Mouse (Mus musculus) adrenal gland, postnatal 10 days (tissue): Measurements from ENCODE around the gene Sucla2. TPM values are rescaled to one million over a fixed set of nuclear protein-coding genes. Genes with fewer than 3 reads are reported as not detected.
"Not testable (repeated sequence)": the region's sequence is repeated elsewhere in the genome, so short reads cannot be mapped to it uniquely, and the experiment has no call there.

Source experiments
- DNase-seq: peaks from one replicate; pipeline ENCODE4 v3.0.0; 2021; ENCODE audit warnings: mixed read lengths
- total RNA-seq, 2 experiments: library from RNA; stranded (reverse); gene quantifications; 2 replicates each; pipeline ENCODE4 v1.2.3; 2021

Gene Sucla2
- total RNA-seq, 2 experiments from 2014 or later, result 1,072 to 1,158 TPM

DNA sequence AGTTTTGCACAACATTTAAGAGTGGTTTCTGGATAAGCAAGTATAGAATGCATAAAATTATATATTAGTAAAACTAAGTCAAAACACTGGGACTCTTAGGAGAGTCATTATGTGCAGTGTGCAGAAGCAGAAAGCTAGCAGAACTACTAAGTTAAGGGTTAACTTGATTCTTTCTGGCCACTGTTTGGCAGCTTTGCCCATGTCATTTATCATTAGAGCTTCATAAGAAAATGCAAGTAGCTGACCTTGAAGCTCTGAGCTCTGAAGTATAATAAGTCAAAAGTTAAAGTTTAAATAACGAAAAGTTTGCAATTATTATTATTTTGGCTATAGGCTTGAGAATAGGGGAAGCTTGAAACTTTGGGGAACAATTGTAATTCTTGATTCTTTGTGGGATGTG lies 89.8 kb downstream of the Sucla2 start:
- DNase-seq, result not testable (repeated sequence)

DNA sequence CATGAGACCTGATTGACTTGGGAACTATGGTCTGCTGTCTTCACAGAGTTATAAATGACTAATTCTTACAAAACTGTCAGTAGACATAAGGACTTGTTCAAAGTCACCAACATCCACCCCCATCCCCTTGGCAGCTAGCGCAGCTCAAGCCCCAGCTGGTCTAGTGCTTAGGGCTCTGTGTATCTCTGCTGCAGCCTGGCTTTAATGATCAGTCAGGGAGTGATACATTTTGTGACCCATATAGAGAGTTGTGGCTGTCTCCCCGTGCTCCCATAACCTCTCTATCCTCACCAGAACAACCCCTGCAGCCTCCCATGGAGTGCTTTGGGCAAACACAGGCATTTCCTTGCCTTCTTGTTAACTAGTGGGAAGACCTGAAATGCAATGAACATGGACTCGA lies 95.8 kb downstream of the Sucla2 start:
- no peak for DNase-seq

DNA sequence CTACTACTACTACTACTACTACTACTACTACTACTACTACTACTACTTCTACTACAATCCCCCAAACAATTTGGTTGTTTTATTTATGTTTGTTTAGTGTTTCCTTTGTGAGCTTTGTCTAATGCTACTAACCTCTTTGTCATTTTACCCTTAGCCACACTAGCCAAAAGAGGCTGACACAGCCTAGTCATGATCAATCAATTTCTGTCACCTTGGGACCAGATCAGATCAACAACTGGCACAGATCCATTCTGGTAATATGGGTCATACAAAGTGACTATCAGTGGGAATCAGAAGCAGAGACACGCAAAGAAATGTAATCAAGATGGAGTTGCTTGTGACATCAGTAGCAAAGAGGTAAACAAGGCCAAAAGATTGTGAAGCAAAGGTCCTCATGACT lies 97.9 kb downstream of the Sucla2 start:
- DNase-seq, result no peak

DNA sequence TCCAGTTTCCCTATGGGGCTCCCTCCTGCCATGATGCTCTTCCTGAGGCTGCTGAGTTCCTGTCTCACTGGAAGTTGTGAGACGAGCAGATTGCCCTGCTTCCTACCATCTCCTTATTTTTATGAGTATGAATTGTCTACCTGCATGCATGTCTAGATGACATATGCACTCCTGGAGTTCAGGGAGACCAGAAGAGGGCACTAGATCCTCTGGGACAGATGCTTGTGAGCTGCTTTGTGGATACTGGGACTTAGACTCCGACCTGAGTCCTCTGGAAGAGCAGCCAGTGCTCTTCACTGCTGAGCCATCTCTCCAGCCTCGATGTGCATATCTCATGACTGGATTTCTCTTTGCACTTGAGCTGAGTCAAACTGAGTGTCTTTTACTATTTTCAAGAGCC lies 100.3 kb downstream of the Sucla2 start:
- DNase-seq, result no peak

DNA sequence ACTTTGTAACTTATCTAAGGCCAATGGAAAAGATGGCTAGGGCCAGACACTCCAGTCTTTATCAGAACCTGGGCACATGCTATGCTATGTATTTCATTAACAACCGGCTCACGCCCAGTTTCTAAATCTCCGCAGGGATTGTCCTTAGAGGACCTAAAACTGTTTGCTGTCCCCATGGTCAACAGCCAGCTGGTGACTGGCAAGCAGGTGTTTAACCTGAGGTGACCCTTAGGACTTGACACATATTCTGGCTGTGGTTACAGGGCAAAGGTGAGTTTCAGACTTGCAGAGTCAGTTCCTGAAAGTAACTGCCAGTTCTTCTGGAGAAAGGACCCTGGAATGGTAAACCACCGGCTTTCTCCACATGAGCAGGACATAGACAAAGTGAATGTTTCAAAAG lies 106.4 kb downstream of the Sucla2 start:
- peak; percentile 74 for DNase-seq

DNA sequence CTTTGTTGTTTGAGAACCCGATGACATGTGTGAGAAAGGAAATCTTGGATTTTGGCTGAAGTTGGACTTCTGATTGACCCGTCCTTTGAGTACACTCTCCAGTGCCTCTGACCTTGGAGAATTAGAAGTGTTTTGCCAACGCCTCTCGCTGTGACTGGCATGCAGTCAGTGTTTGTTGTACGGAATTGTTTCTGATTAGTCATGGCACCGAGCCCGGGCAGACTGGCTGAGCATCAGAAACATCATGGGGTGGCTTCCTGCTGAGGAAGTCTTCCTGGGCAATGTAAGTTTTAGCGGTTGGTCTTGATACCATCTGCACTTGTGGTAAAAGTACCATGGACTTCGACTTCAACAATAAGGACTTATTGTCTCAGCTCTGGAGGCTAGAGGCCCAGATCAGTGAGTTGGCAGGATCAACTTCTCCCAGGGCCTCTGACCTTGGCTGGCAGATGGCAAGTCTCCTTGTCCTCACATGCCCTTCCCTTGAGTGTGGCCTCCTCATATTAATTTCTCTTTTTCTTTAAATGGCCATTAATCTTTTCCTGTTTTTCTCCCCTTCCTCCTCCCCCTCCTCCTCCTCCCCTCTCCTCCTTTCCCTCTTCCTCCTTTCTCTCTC lies 107.6 kb downstream of the Sucla2 start:
- DNase-seq, result peak; percentile 67

DNA sequence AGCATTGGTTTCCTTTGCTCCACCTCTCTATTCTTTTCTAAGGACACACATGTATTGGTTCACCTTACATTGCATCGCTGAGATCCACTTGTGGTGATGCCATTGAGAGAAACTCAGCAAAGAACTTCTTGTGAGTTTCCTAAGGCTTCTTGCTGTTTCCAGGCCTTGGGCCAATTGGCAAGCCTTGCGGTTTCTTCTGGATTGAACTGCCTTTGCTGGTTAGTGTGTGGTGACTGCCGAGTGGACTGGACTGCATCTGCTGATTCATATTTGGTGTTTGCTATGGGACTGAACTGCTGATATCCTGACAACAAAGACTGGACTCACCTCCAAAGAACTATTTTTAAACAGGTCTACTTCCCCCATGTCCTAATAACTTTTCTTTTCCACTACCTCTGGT lies 109.2 kb downstream of the Sucla2 start:
- peak; percentile 43 for DNase-seq

DNA sequence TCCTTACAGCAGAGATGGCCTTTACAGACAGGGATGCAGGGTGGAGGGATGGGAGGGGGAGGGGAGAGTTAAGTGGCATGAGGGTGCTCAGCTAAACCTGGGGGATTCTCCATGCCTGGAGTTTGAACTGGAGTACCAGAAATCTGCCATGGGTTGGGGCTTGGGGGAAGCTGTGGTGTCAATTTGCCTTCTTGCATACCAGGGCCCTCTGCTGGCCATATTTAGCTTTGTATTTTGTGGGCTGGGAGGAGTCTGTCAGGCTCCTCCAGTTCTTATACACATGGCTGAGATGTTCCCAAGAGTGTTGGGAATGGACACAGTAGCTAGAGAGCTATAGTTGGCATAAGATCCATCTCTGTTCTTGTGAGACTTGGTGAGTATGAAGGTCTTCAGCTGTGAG lies 112.3 kb downstream of the Sucla2 start:
- peak; percentile 55 for DNase-seq

Other genes with a start within 250 kb of the Sucla2 start
- gene Rb1, start 199.5 kb upstream of the Sucla2 start, total RNA-seq, result 10 to 100 TPM; 20.6 to 26.1 TPM
- 100 to 1,000 TPM; 788 to 894 TPM for gene Itm2b, start 140.0 kb upstream of the Sucla2 start, total RNA-seq
- 10 to 100 TPM; 25.1 to 32.8 TPM for gene Med4, start 15.3 kb upstream of the Sucla2 start, total RNA-seq
- 1 to 10 TPM; 8.2 to 10.0 TPM for gene Nudt15, start 22.9 kb downstream of the Sucla2 start, total RNA-seq
- gene Gm21750, start 135.9 kb downstream of the Sucla2 start, total RNA-seq, result not detected